Mouse (Mus musculus) limb, embryonic 11.5 days (tissue): Measurements from ENCODE around the gene Unc5c. TPM values are rescaled to one million over a fixed set of nuclear protein-coding genes. Genes with fewer than 3 reads are reported as not detected.

Source experiments
- ATAC-seq: fragments of 200-750 bp; cut with Nextera tagmentation; 2 replicates; pipeline ENCODE4 v1.8.0; 2017; ENCODE audit warnings: low read depth; ENCODE audit not compliant: insufficient number of reproducible peaks, low FRiP score, low TSS enrichment
- DNase-seq: peaks from one replicate; pipeline ENCODE4 v3.0.0-alpha.2; 2015; ENCODE audit warnings: low spot score
- H3K27ac ChIP-seq: fragments of 300-500 bp; sonication (generic); replicated peaks from 2 replicates; pipeline ENCODE4 v1.5.1; 2014; ENCODE audit warnings: low read depth, mild to moderate bottlenecking, low read length
- H3K27me3 ChIP-seq: fragments of 300-500 bp; sonication (generic); 2 replicates; pipeline ENCODE4 v1.6.1; 2014; ENCODE audit warnings: mild to moderate bottlenecking, low read length, mixed read lengths; ENCODE audit not compliant: control insufficient read depth, insufficient read depth
- H3K36me3 ChIP-seq: fragments of 300-500 bp; sonication (generic); 2 replicates; pipeline ENCODE4 v1.6.1; 2014; ENCODE audit warnings: mild to moderate bottlenecking, low read length, moderate library complexity, mixed read lengths; ENCODE audit not compliant: control insufficient read depth, insufficient read depth
- H3K4me1 ChIP-seq: fragments of 300-500 bp; sonication (generic); 2 replicates; pipeline ENCODE4 v1.6.1; 2014; ENCODE audit warnings: low read length, mixed read lengths; ENCODE audit not compliant: control insufficient read depth, insufficient read depth
- H3K4me2 ChIP-seq: fragments of 300-500 bp; sonication (generic); 2 replicates; pipeline ENCODE4 v1.6.1; 2014; ENCODE audit warnings: low read depth, mild to moderate bottlenecking, moderate library complexity; ENCODE audit not compliant: severe bottlenecking
- H3K4me3 ChIP-seq: fragments of 300-500 bp; sonication (generic); 2 replicates; pipeline ENCODE4 v1.5.1; 2014; ENCODE audit warnings: low read depth, low read length
- H3K9ac ChIP-seq: fragments of 300-500 bp; sonication (generic); 2 replicates; pipeline ENCODE4 v1.6.1; 2014; ENCODE audit warnings: mild to moderate bottlenecking, low read length
- H3K9me3 ChIP-seq: fragments of 300-500 bp; sonication (generic); 2 replicates; pipeline ENCODE4 v1.6.1; 2016; ENCODE audit warnings: low read length; ENCODE audit not compliant: control insufficient read depth
- WGBS: fragments of 180-500 bp; shearing (Covaris S2); extraction: QIAGEN DNeasy Blood & Tissue Kit; methylation state at CpG from one replicate; pipeline ENCODE4 v1.1.7; 2014; 5-methylcytosine and 5-hydroxymethylcytosine counted together
- polyA plus RNA-seq: library from polyadenylated mRNA; unstranded; fragments of >200 nt; fragmentation: Nextera tagmentation; extraction: Ambion mirVana; gene quantifications from 2 replicates; pipeline ENCODE4 v1.2.1, GENCODE M21; 2014

The Unc5c gene
- polyA plus RNA-seq, 1 experiment from 2014 or later = 17.2 TPM

DNA sequence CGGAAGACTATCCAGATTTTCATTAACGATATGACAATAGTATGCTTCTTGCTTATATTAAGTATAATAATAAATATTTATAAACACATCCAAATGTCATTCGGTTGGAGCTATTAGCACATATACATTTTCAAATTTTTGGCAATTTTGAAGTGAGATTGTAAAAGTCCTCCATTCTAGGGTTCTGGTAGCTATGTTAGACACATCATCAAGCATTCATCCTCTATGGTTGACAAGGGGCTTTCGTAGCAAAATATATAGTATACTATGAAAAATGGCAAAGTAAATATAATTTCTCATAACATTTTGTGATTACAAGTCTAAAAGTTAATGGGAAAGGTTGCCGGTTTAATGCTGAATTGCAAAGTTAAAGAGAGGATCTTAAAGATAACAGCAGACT is 10.4 kb downstream of the Unc5c start:
- Histone ChIP-seq H3K4me1 (peaks cover 11% of the 10 kb centered on the region), H3K36me3 (no peaks in the 10 kb centered on the region), H3K27me3 (no peaks in the 10 kb centered on the region), H3K4me3 (no peak overlapping the region), H3K27ac (no peak overlapping the region), H3K9ac (no peak overlapping the region), H3K4me2 (no peak overlapping the region), H3K9me3 (no peaks in the 10 kb centered on the region)
- 78% methylated on average over 5 of the region's 5 CpGs for WGBS
- ATAC-seq (no peak), DNase-seq (no peak)

DNA sequence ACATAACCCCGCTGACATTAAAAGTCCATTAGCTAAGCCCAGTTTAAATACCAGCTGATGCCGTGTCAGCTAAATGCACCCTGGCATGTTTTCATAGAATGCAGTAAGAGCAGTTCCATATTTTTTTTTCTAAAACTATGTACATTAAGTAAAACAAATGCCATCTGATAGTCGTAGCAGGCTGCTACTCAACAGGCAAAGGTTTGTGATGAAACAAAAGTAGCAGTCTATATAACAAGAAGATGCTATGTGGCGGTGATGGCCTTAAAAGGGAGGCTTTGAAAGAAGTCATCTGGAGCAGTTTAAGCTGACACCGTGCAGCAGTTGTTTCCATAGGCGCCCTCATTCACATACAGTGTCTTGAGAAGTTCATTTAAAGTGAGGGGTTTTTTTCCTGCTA is 10.9 kb downstream of the Unc5c start:
- Histone ChIP-seq H3K4me3 (no peak overlapping the region), H3K9ac (no peak overlapping the region), H3K9me3 (no peaks in the 10 kb centered on the region), H3K36me3 (no peaks in the 10 kb centered on the region), H3K27me3 (no peaks in the 10 kb centered on the region), H3K4me2 (no peak overlapping the region), H3K27ac (no peak overlapping the region), H3K4me1 (peaks cover 11% of the 10 kb centered on the region)
- DNase-seq = no peak
- WGBS = 16% methylated on average over 6 of the region's 6 CpGs
- peak; percentile 33; the same call in 1 of the 2 replicates for ATAC-seq

DNA sequence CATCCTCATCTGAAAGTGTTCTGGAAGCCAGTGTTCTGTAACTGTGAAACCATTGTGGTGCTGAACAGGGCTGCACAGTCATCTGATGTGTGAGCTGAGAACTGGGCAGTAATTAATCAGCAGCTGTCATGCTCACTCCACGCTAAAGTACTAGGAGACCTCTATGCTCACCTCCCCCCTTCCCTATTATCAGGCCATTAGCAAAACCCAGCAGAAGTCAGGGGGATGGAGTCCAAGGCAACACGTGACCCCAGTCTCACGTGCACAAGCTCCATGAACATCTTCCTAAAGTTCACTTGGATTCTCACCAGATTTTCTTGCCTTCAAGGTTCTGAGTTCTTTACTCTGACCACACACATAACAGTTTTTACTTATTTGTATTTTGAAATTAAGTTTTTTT is 11.7 kb downstream of the Unc5c start:
- Histone ChIP-seq H3K27me3 (no peaks in the 10 kb centered on the region), H3K9ac (no peak overlapping the region), H3K4me1 (peaks cover 11% of the 10 kb centered on the region), H3K27ac (0 out of 2 replicates have a peak overlapping the region, but pooled peaks have one; percentile 26), H3K36me3 (no peaks in the 10 kb centered on the region), H3K9me3 (no peaks in the 10 kb centered on the region), H3K4me3 (no peak overlapping the region), H3K4me2 (no peak overlapping the region)
- 0 out of 2 replicates have a peak, but pooled peaks have one; percentile 49 for ATAC-seq
- DNase-seq = no peak
- 4% methylated on average over 3 of the region's 3 CpGs for WGBS

DNA sequence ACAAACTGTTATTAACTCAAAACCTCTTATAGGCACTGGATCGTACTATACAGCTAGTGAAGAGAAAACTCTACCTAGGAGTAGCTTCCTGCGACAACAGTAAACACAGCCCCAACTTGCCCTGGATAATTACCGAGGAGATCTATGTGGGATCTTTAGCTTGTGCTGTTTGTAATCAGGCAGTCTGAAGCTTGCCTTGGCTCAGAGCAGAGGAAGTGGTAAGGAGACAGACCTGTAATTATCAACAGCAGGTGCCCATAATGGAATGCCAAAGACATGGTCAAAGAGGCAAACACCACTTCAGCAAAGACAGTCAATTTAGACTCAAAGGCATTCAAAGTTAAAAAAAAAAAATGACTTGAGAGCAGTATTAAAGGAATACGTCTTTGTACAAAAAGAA is 17.4 kb downstream of the Unc5c start:
- H3K4me1 ChIP-seq = no peaks in the 10 kb centered on the region
- no peak overlapping the region for H3K27ac ChIP-seq
- no peak overlapping the region for H3K4me2 ChIP-seq
- H3K27me3 ChIP-seq = no peaks in the 10 kb centered on the region
- no peak overlapping the region for H3K9ac ChIP-seq
- no peak for ATAC-seq
- H3K4me3 ChIP-seq = no peak overlapping the region
- WGBS = 51% methylated on average over 4 of the region's 4 CpGs
- no peak for DNase-seq
- H3K36me3 ChIP-seq = no peaks in the 10 kb centered on the region
- no peaks in the 10 kb centered on the region for H3K9me3 ChIP-seq

DNA sequence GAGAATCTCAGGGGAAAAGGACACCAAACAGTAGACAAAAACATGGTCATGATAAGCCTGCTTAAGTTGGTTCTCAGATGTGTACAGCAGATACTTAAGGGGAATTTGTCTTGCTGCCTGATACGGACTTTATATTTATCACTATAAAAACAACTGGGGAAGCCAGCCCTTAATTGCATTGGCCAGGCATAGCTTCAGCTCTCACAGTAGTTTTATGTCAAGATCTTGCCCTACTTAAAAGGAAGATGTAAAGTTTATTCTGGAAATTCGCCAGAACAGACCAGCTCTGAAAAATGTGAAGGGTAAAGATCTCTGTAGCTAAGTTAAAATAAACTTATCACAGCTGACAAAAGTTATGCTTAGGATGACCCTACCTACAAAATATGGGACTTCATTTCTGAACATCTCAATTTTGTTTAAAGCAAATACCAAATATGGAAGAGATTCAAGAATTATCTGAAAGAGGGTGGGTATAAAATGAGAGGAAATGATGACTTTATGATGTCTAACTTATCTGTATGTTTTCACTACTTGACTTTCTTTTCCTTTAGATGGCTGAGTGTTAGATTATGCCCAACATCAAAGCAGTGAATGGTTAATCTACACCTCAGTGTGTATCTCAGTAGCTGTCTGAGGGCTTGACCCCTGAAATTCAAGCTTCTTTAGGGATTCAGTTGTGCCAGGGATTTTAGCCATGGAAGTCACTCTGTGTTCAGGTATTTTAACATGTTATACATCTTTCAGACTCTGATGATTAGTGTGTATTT is 18.8 kb downstream of the Unc5c start:
- no peak for ATAC-seq

DNA sequence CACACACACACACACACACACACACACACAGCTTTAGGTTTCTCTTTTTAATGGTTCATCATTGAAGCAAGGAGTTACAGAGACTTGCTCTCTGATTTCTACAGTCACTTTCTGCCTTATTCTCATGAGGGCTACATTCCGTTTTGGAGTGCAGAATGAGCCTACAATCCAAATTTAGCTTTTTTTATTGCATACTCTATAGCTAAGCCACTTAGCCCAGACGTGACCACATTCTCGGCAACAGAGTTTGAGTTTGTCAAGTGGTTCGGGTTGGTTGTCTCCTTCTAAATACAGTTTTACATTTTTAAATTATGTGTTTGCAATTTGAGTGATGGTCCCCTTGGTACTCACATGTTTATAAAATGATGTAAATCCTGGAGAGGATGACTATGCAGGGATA is 20.2 kb downstream of the Unc5c start:
- Histone ChIP-seq H3K4me3 (no peak overlapping the region), H3K4me2 (no peak overlapping the region), H3K9ac (no peak overlapping the region), H3K36me3 (no peaks in the 10 kb centered on the region), H3K4me1 (no peaks in the 10 kb centered on the region), H3K27ac (no peak overlapping the region), H3K9me3 (no peaks in the 10 kb centered on the region), H3K27me3 (no peaks in the 10 kb centered on the region)
- ATAC-seq (no peak), DNase-seq (no peak)
- WGBS = 86% methylated on average over 4 of the region's 4 CpGs

More for the DNA sequence above, 18.8 kb downstream of the Unc5c start:
- Histone ChIP-seq H3K27ac (no peak overlapping the region), H3K9ac (no peak overlapping the region), H3K4me2 (no peak overlapping the region), H3K4me3 (no peak overlapping the region), H3K27me3 (no peaks in the 10 kb centered on the region), H3K9me3 (no peaks in the 10 kb centered on the region), H3K36me3 (no peaks in the 10 kb centered on the region), H3K4me1 (no peaks in the 10 kb centered on the region)
- no peak for DNase-seq
- WGBS = 73% methylated on average over 2 of the region's 2 CpGs

DNA sequence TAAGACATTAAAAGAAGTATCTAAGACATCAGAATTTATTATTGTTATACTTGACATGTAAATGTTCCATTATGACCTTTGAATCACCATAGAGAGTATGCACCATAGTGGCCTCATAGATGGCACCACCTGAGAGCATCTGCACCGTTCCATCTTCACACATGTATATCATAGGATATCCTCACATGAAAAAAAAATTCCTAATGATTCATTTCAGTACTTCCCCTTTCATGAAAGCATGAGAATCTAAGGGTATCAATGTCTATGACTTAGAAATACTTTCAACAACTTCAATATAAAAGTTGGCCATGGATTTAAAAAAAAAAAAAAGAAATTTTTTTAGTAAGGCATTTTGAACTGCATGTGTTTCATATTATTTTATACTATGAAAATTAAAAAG is 25.6 kb downstream of the Unc5c start:
- no peak overlapping the region for H3K4me2 ChIP-seq
- no peak for DNase-seq
- H3K9ac ChIP-seq = no peak overlapping the region
- no peaks in the 10 kb centered on the region for H3K27me3 ChIP-seq
- no peaks in the 10 kb centered on the region for H3K9me3 ChIP-seq
- ATAC-seq = no peak
- H3K36me3 ChIP-seq = no peaks in the 10 kb centered on the region
- H3K4me1 ChIP-seq = peaks cover 9% of the 10 kb centered on the region; the same call in 1 of the 2 replicates
- no peak overlapping the region for H3K4me3 ChIP-seq
- 84% methylated on average over 1 of the region's 1 CpGs for WGBS
- H3K27ac ChIP-seq = no peak overlapping the region

DNA sequence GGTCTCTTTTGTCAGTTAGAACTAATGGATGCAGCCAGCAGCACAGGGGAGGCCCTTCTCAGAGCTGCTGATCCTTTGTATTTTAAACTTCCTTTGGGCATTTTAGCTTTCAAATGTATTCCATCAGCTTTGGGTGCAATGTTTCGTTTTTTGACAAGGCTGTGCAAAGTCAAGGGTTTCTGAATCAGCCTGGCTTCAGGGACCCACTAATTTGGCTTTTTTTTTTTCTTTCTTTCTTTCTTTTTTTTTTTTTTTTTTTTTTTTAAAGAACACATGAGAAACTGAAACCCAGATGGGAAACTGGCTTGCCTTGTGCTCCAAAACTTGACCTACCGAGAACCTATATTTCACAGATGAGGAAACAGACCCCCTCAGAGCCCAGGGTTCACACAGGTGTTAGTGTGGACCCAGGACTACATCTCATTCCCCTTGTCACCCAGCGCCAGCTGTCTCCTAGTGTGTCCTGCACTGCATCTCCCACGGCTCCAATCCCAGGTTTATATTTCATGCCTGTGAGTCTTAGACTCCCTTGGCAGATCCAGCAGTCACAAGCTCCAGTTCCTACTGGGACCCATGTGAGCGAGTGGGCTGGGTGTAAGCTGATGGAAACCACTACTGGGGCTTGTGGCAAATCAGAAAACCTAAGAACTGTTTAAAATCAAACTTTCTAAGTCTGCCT is 26.4 kb downstream of the Unc5c start:
- DNase-seq (peak; percentile 79), ATAC-seq (peak; percentile 94)
- 20% methylated on average over 5 of the region's 5 CpGs for WGBS
- no peaks in the 10 kb centered on the region for H3K27me3 ChIP-seq
- peak overlapping the region; percentile 33; the same call in 1 of the 2 replicates for H3K27ac ChIP-seq
- no peaks in the 10 kb centered on the region for H3K9me3 ChIP-seq
- no peak overlapping the region for H3K4me2 ChIP-seq
- peaks cover 9% of the 10 kb centered on the region; the same call in 1 of the 2 replicates for H3K4me1 ChIP-seq
- H3K9ac ChIP-seq = no peak overlapping the region
- H3K4me3 ChIP-seq = no peak overlapping the region
- no peaks in the 10 kb centered on the region for H3K36me3 ChIP-seq
